Mouse (Mus musculus): ENCODE data around the gene Stpg3. TPM values are rescaled to one million over a fixed set of nuclear protein-coding genes. Genes with fewer than 3 reads are reported as not detected.
A peak's percentile ranks its signal among the peaks of the same experiment; 100 is the strongest.

Stpg3 gene
- polyA plus RNA-seq, 1 experiment from 2014 or later, result not detected

DNA sequence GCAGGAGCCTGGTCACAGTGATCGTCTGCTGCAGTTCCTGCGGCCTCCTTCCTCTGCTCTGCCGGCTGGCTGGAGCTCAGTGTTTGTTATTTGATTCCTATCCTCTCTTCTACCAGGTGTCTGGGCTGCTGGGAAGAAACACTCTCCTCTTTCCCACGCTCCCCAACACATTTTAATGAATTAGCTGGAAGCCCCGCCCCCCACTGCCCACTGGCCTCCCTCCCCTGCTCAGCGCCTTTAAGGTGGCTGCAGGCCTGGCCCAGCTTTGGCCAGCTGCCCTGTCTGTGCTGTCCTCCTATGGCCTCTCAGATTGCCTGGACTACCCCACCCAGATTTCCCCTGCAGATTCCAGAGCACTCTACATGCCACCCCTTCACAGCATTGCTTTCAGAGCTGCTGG is 36.8 kb downstream of the Stpg3 start:
- Histone ChIP-seq H3K9me3 (no peaks in the 10 kb centered on the region), H3K4me2 (peak overlapping the region; percentile 35), H3K36me3 (no peaks in the 10 kb centered on the region), H3K4me1 (replicated peaks) (peaks cover 65% of the 10 kb centered on the region), H3K27ac (peak overlapping the region; percentile 64), H3K9ac (replicated peaks) (peak overlapping the region; percentile 8; the same call in 1 of the 2 replicates), H3K27me3 (peaks cover 49% of the 10 kb centered on the region), H3K4me3 (replicated peaks) (0 out of 2 replicates have a peak overlapping the region, but pooled peaks have one; percentile 2)
- ATAC-seq (ENCODE audit: insufficient number of reproducible peaks, insufficient read depth, low FRiP score, low TSS enrichment, low read depth), result no peak
- under 1% methylated on average over 6 of the region's 6 CpGs for WGBS

DNA sequence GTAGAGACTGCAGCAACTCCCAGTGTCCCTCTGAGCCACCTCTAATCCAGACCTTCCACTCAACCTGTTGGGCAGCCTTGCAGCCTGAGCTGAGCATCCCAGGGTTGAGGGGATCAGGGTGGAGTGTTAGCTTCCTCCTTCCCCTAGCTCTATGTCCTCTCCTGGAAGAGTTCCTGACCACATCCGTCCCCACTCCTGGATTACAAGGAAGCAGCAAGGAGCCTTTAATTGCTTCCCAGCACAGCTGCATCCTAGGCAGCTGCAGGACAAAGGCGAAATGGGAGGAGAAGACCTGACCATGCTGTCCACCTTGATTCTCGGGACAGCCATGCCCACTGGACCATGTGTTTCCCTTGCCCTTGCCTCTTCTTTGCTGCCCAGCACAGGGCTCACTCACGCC is 37.4 kb downstream of the Stpg3 start:
- no peak for ATAC-seq (ENCODE audit: insufficient number of reproducible peaks, insufficient read depth, low FRiP score, low TSS enrichment, low read depth)
- Histone ChIP-seq H3K9me3 (no peaks in the 10 kb centered on the region), H3K4me3 (replicated peaks) (0 out of 2 replicates have a peak overlapping the region, but pooled peaks have one; percentile 2), H3K4me2 (peak overlapping the region; percentile 35), H3K27ac (peak overlapping the region; percentile 64), H3K36me3 (no peaks in the 10 kb centered on the region), H3K9ac (replicated peaks) (peak overlapping the region; percentile 8; the same call in 1 of the 2 replicates), H3K4me1 (replicated peaks) (peaks cover 64% of the 10 kb centered on the region), H3K27me3 (peaks cover 44% of the 10 kb centered on the region)
- 18% methylated on average over 4 of the region's 4 CpGs for WGBS

DNA sequence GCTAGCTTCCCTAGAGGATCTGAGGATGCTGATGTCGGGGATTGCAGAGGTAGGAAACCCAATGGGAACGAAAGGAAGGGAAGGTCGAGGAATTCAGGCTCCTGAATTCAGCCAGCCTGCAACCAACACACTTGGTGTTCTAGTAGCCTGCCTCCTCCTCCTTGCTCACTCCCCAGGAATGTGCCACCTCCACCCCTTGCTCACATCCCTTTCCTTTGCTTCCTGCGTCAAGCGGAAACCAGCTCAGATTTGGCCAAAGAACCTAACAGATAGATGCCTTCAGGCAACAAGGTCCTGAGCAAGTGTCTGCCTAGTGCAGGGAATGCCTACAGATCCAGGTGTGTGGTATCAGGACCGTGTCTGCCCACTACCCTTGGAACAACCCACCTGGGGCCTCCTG is 37.9 kb downstream of the Stpg3 start:
- H3K9me3 ChIP-seq, result no peaks in the 10 kb centered on the region
- peaks cover 59% of the 10 kb centered on the region for H3K4me1 ChIP-seq (replicated peaks)
- WGBS, result 36% methylated on average over 6 of the region's 6 CpGs

DNA sequence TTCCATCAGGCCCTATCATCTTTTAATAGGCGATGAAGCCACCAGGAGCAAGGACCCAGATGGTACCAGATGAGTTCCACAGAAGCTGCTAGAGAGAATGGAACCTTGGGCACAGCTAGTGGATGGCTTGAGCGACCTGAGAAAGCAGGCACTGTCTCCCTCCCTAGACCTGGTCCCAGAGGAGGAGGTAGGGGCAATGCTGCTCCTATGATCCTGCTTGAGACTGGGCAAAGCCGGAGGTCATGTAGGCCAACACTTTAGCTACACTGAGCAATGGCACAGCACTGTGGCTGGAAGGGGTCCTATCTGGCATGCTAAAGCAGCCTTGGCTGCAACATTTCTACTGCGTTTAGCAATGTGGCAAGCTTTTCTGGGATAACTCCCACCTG is 38.8 kb downstream of the Stpg3 start:
- no peak overlapping the region for H3K4me2 ChIP-seq
- H3K4me3 ChIP-seq (replicated peaks), result no peak overlapping the region
- H3K36me3 ChIP-seq, result no peaks in the 10 kb centered on the region
- WGBS, result 81% methylated on average over 4 of the region's 4 CpGs
- peaks cover 51% of the 10 kb centered on the region for H3K4me1 ChIP-seq (replicated peaks)
- ATAC-seq (ENCODE audit: insufficient number of reproducible peaks, insufficient read depth, low FRiP score, low TSS enrichment, low read depth), result no peak
- H3K9ac ChIP-seq (replicated peaks), result no peak overlapping the region
- H3K27ac ChIP-seq, result no peak overlapping the region
- peaks cover 31% of the 10 kb centered on the region for H3K27me3 ChIP-seq
- H3K9me3 ChIP-seq, result no peaks in the 10 kb centered on the region

More for the DNA sequence above, 37.9 kb downstream of the Stpg3 start:
- Histone ChIP-seq H3K36me3 (no peaks in the 10 kb centered on the region), H3K27ac (peak overlapping the region; percentile 64; the same call in 1 of the 2 replicates), H3K4me2 (0 out of 2 replicates have a peak overlapping the region, but pooled peaks have one; percentile 35), H3K9ac (replicated peaks) (no peak overlapping the region), H3K27me3 (peaks cover 39% of the 10 kb centered on the region), H3K4me3 (replicated peaks) (no peak overlapping the region)
- no peak for ATAC-seq (ENCODE audit: insufficient number of reproducible peaks, insufficient read depth, low FRiP score, low TSS enrichment, low read depth)

DNA sequence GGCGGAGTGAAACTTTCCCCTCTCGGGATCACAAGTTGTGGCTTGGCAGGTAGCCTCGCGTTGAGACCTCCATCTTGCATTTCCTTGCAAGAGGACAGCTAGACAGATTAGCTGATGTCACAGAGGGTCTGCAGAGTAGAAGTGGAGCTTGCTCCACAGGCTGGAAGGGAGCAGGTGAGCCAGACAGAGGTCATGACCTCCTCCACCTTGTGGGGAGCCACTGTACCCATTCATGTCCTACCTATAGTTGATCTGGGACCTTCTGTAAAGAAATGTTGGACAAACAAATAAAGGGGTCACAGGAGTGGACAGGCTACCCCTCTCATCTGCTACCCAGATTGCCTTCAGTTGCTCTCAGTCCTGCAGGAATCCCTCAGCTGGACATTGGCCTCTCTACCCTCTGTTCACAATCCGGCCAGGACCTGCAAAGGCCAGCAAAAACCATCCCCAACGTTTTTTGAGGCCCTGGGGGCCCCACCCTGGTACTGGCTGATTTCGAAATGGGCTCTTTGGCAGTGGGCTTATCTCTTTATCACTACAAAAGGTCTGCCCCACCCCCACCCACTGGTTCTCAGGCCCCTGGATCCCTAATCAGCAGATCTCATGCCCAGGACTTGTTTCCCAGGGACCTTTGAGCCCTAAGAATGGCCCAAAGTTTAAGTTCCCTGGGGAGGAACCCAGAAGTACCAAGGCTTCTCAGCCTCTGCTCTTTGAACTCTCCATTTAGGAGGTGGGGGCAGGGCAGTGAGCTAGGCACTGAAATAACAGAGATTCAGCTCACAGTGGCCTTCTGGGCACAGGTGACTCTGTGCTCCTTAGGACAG is 39.4 kb downstream of the Stpg3 start:
- ATAC-seq (ENCODE audit: insufficient number of reproducible peaks, insufficient read depth, low FRiP score, low TSS enrichment, low read depth), result no peak
- H3K4me3 ChIP-seq (replicated peaks), result no peak overlapping the region
- no peak overlapping the region for H3K4me2 ChIP-seq
- peaks cover 25% of the 10 kb centered on the region for H3K27me3 ChIP-seq
- H3K9me3 ChIP-seq, result no peaks in the 10 kb centered on the region
- 48% methylated on average over 7 of the region's 7 CpGs for whole genome bisulfite sequencing
- H3K9ac ChIP-seq (replicated peaks), result no peak overlapping the region
- H3K27ac ChIP-seq, result no peak overlapping the region
- no peaks in the 10 kb centered on the region for H3K36me3 ChIP-seq
- peaks cover 46% of the 10 kb centered on the region for H3K4me1 ChIP-seq (replicated peaks)

DNA sequence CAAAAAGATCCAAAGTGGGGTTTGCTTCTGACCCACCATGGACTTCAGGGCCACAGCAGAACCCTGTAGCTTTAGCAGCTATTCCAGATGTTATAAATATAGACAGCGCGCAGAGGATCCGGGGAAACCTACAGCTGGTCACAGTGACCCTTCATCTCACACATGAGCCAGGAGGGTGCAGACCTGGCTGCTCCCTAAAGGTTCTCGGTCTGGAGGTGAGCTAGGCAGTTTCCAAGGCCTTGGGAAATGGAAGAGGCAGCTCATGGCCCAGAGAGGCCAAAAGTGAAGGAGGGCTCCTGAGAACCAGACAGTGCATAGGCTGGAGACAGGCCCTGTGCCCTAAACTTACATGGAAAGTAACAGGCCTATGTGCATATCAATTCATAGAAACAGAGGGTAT is 40.6 kb downstream of the Stpg3 start:
- Histone ChIP-seq H3K27ac (no peak overlapping the region), H3K27me3 (peaks cover 17% of the 10 kb centered on the region), H3K4me1 (replicated peaks) (peaks cover 43% of the 10 kb centered on the region), H3K4me2 (no peak overlapping the region), H3K9ac (replicated peaks) (no peak overlapping the region), H3K9me3 (no peaks in the 10 kb centered on the region), H3K4me3 (replicated peaks) (no peak overlapping the region), H3K36me3 (no peaks in the 10 kb centered on the region)
- 91% methylated on average over 4 of the region's 4 CpGs for WGBS
- no peak for ATAC-seq (ENCODE audit: insufficient number of reproducible peaks, insufficient read depth, low FRiP score, low TSS enrichment, low read depth)

DNA sequence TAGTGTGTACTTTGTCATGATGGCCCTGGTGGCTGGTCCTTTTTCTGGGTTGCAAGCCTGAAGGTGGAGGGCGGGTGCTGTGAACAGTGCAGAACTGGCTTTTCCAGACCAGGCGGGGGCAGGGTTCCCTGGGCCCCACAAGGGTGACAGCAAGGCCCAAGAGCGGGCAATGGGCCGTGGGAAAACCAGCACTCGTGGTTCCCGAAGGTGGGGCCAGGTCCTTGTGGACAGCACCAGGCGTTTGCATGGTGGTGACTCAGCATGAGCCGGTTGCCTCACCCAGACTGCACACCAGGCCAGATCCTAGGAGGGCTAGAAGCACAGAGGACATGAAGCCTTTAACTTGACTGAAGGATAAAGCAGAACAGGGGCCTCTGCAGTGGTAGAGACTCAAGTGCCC is 41.8 kb downstream of the Stpg3 start:
- H3K4me3 ChIP-seq (replicated peaks), result no peak overlapping the region
- no peak overlapping the region for H3K4me2 ChIP-seq
- 0 out of 2 replicates have a peak overlapping the region, but pooled peaks have one; percentile 12 for H3K9ac ChIP-seq (replicated peaks)
- no peak for ATAC-seq (ENCODE audit: insufficient number of reproducible peaks, insufficient read depth, low FRiP score, low TSS enrichment, low read depth)
- WGBS, result 56% methylated on average over 8 of the region's 8 CpGs
- H3K27me3 ChIP-seq, result peaks cover 7% of the 10 kb centered on the region
- H3K27ac ChIP-seq, result no peak overlapping the region
- no peaks in the 10 kb centered on the region for H3K36me3 ChIP-seq
- H3K4me1 ChIP-seq (replicated peaks), result peaks cover 43% of the 10 kb centered on the region
- no peaks in the 10 kb centered on the region for H3K9me3 ChIP-seq

DNA sequence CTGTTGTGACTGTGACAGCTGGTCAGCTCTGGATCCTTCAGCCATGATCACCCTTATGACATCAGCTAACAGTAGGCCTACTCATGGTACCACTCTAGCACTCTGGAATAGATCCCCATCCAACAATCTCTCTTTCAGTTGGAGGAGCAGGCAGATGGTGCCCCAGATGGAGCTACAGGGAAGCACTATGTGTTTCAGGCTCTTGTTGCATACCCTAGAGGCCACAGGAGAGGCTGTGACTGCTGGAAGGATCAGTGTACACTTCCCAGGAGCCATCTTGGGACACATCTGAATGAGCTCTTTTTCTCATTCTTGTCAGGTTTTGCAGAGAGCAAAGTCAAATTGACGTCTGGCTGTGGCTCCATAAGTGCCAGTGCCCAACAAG is 42.7 kb downstream of the Stpg3 start:
- Histone ChIP-seq H3K4me1 (replicated peaks) (peaks cover 40% of the 10 kb centered on the region), H3K9me3 (no peaks in the 10 kb centered on the region), H3K4me2 (no peak overlapping the region), H3K36me3 (no peaks in the 10 kb centered on the region), H3K27me3 (peaks cover 3% of the 10 kb centered on the region), H3K4me3 (replicated peaks) (no peak overlapping the region), H3K27ac (no peak overlapping the region), H3K9ac (replicated peaks) (no peak overlapping the region)
- no peak for ATAC-seq (ENCODE audit: insufficient number of reproducible peaks, insufficient read depth, low FRiP score, low TSS enrichment, low read depth)
- WGBS, result 67% methylated on average over 1 of the region's 1 CpGs

DNA sequence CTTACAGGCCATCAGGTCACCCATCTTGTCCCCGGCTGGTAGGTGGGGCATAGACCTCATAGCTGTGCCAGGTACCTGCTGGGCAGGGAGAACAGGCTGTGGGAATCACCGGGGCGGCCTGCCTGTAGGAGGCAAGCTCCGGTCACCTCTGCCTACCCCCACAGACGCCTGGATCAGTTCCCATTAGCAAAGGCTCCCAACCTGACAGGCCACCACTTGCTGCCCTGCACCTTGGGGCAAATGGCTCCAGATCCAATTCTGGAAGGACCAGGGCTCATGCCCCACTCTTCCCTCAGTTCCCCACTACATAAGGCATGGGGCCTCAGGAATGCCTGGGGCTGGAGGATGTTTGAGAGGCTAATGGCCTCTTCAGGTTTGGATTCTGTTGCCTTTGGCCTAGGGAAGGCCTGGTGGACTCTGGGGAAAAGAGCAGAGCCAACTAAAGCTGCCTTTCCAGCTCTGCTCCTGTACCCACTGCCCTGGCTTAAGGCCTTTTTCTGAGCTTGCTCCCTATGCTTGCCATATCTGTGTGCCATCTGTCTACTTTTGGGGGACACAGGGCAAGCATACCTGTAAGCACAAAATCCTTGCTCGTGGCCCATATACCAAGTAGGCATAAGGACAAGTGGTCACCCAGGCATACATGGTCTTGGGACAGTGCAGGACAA is 43.2 kb downstream of the Stpg3 start:
- WGBS, result 79% methylated on average over 6 of the region's 6 CpGs
- H3K4me2 ChIP-seq, result no peak overlapping the region
- H3K4me1 ChIP-seq (replicated peaks), result peaks cover 35% of the 10 kb centered on the region
- H3K27ac ChIP-seq, result no peak overlapping the region
- H3K9me3 ChIP-seq, result no peaks in the 10 kb centered on the region
- no peak overlapping the region for H3K9ac ChIP-seq (replicated peaks)
- peaks cover 3% of the 10 kb centered on the region; the same call in 1 of the 2 replicates for H3K27me3 ChIP-seq
- ATAC-seq (ENCODE audit: insufficient number of reproducible peaks, insufficient read depth, low FRiP score, low TSS enrichment, low read depth), result no peak
- no peak overlapping the region for H3K4me3 ChIP-seq (replicated peaks)
- H3K36me3 ChIP-seq, result no peaks in the 10 kb centered on the region

DNA sequence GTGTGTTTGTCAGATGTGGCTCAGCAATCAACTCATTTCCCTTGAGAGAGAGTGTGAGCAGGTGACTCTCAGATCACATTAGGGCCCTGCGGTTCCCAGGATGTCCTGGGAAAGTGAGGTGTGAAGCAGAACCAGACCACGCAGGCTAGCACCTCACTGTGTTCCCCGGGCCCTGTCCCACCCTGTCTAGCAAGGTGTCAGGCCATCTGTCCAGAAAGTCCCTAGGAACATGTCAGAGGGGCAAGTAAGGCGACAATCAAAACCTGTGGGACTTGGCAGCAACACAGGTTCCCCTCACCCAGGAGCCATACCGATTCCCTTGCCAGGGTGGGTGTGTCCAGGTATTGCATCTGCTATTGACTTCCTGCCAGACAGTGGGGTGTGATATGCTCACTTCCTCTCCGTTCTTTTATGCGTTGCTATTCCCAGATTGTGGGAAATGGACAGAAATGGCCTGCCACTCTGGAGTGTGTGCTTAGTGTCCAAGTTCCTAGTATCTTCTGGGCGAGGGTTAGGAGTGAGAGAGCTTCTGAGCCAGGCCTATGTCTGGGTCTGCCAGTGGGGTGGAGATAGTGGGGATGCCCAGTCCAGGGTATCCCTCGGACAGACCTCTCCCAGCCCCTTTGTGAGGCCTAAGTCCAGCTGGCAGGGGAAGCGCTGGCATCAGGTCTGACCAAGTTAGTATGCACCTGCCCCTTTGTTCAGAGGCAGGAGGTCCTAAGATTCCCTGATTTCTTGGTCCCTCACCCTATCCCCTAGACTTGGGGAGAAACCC is 43.9 kb downstream of the Stpg3 start:
- Histone ChIP-seq H3K4me2 (no peak overlapping the region), H3K27me3 (no peaks in the 10 kb centered on the region), H3K9me3 (no peaks in the 10 kb centered on the region), H3K36me3 (no peaks in the 10 kb centered on the region), H3K27ac (no peak overlapping the region), H3K4me3 (replicated peaks) (no peak overlapping the region), H3K4me1 (replicated peaks) (peaks cover 28% of the 10 kb centered on the region), H3K9ac (replicated peaks) (no peak overlapping the region)
- ATAC-seq (ENCODE audit: insufficient number of reproducible peaks, insufficient read depth, low FRiP score, low TSS enrichment, low read depth), result no peak
- 60% methylated on average over 10 of the region's 10 CpGs for WGBS

DNA sequence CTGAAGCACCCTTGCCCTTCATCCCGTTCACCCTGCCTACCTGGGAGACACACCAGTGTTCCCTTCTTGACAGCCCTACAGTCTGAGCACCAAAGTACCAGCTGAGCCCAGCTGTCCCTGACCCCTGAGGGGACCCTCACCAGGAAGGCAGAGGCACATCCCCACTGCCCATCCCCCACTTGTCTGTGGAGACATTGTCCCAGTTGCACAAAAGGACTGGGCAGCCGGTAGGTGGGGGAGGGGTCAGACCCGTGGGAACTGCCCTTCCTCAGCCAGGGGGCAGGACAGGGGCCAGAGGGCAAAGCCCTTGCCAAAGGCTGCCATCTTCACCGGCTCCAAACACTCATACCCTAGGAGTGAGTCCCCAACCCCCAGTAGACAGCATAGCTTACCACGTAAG is 44.7 kb downstream of the Stpg3 start:
- no peak overlapping the region for H3K4me3 ChIP-seq (replicated peaks)
- 34% methylated on average over 5 of the region's 5 CpGs for WGBS
- no peaks in the 10 kb centered on the region for H3K9me3 ChIP-seq
- no peak for ATAC-seq (ENCODE audit: insufficient number of reproducible peaks, insufficient read depth, low FRiP score, low TSS enrichment, low read depth)
- H3K9ac ChIP-seq (replicated peaks), result no peak overlapping the region
- H3K36me3 ChIP-seq, result no peaks in the 10 kb centered on the region
- no peaks in the 10 kb centered on the region for H3K27me3 ChIP-seq
- H3K4me2 ChIP-seq, result no peak overlapping the region
- no peak overlapping the region for H3K27ac ChIP-seq
- peaks cover 27% of the 10 kb centered on the region for H3K4me1 ChIP-seq (replicated peaks)

All from limb, embryonic 12.5 days (tissue).